Mouse (Mus musculus) layer of hippocampus, adult 2 months (tissue): ENCODE measurements around the gene Wars2. TPM values are rescaled to one million over a fixed set of nuclear protein-coding genes. Genes with fewer than 3 reads are reported as not detected.
A peak's percentile ranks its signal among the peaks of the same experiment; 100 is the strongest.

ENCODE experiments used
- DNase-seq, 2 experiments: peaks; one replicate each; pipeline ENCODE4 v3.0.0; 2022; ENCODE audit warnings: low spot score in 2 of 2
- H3K27ac ChIP-seq: fragments of 200-600 bp; 2 replicates; pipeline ENCODE4 v1.8.1; 2022
- H3K4me3 ChIP-seq: fragments of 200-600 bp; 2 replicates; pipeline ENCODE4 v1.8.1; 2022; ENCODE audit warnings: mild to moderate bottlenecking
- CTCF ChIP-seq: fragments of 200-600 bp; conservative IDR thresholded peaks from 2 replicates; pipeline ENCODE4 v1.8.1; 2022; ENCODE audit warnings: antibody characterized with exemption, mild to moderate bottlenecking, moderate library complexity
- total RNA-seq, 2 experiments: library from RNA; stranded (reverse); gene quantifications; 2 replicates each; pipeline ENCODE4 v1.2.3; 2021

Gene Wars2
- total RNA-seq, 2 experiments from 2014 or later, result 9.0 to 9.5 TPM

GRCm38 (mm10) chr3:99227807-99228206 lies 86.9 kb downstream of the Wars2 start:
- DNase-seq, result no peak
- Histone ChIP-seq H3K27ac (no peak overlapping the region), H3K4me3 (no peak overlapping the region)
- no peak for TF ChIP-seq CTCF

GRCm38 (mm10) chr3:99233393-99234318 lies 92.8 kb downstream of the Wars2 start:
- Histone ChIP-seq H3K4me3 (no peak overlapping the region), H3K27ac (no peak overlapping the region)
- TF ChIP-seq CTCF, result peak; percentile 86
- DNase-seq, result peak in 1 of 2 experiments; percentile 45

- TF ChIP-seq CTCF, result no peak
- Histone ChIP-seq H3K27ac (no peak overlapping the region), H3K4me3 (no peak overlapping the region)
- DNase-seq, result no peak
Measured at GRCm38 (mm10) chr3:99234319-99234869, 93.5 kb downstream of the Wars2 start.

GRCm38 (mm10) chr3:99235116-99235803 lies 94.4 kb downstream of the Wars2 start:
- DNase-seq, result no peak
- Histone ChIP-seq H3K27ac (no peak overlapping the region), H3K4me3 (no peak overlapping the region)
- no peak for TF ChIP-seq CTCF

GRCm38 (mm10) chr3:99235804-99236755 lies 95.2 kb downstream of the Wars2 start:
- Histone ChIP-seq H3K27ac (no peak overlapping the region), H3K4me3 (no peak overlapping the region)
- TF ChIP-seq CTCF, result no peak
- no peak for DNase-seq

- no peak for TF ChIP-seq CTCF
- no peak for DNase-seq
- Histone ChIP-seq H3K27ac (no peak overlapping the region), H3K4me3 (no peak overlapping the region)
Measured at GRCm38 (mm10) chr3:99238691-99239090, 97.8 kb downstream of the Wars2 start.

DNA sequence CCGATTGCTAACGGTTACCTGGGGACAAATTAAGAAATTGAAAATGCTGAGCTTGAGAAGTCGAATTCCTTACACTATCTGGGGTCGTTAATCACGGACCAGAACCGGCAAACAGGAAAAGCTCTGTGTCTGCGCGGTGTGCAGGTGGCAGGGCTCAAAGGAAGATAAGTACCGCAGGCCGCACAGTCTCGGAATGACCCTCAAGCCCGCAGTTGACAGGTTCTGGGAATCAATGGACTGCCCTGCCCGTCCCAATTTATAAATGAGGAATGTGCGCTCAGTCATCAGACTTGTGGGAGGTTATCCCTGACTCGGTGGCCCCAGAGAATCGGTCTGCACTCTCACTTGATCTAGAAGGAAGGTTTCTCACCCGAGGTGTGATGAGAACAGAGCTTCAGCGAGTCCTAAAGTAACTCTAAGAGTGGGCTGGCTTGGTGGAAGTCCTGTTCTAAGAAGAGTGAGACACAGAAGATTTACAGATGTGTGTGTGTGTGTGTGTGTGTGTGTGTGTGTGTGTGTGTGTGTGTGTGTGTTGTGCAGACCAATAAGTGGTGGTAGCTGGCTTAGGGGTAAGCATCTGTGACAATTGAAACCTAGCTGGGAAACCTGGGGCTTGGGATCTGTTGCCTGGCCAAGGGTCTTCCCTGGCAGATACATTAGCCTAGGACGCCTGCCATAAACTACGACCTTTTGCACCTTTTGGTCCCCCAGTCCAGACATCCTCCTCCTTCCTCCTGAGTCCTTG lies 98.6 kb downstream of the Wars2 start:
- TF ChIP-seq CTCF, result no peak
- DNase-seq, result no peak
- no peak overlapping the region for H3K27ac ChIP-seq
- no peak overlapping the region for H3K4me3 ChIP-seq

GRCm38 (mm10) chr3:99240213-99240720 lies 99.4 kb downstream of the Wars2 start, which contains the start of gene Tbx15:
Gene Tbx15, plus strand, starts transcription at chr3:99240381.
- H3K4me3 ChIP-seq, result no peak within 1 kb of the TSS; the same call in 1 of the 2 replicates
- H3K27ac ChIP-seq, result no peak within 1 kb of the TSS
- no peak for TF ChIP-seq CTCF
- no peak for DNase-seq

DNA sequence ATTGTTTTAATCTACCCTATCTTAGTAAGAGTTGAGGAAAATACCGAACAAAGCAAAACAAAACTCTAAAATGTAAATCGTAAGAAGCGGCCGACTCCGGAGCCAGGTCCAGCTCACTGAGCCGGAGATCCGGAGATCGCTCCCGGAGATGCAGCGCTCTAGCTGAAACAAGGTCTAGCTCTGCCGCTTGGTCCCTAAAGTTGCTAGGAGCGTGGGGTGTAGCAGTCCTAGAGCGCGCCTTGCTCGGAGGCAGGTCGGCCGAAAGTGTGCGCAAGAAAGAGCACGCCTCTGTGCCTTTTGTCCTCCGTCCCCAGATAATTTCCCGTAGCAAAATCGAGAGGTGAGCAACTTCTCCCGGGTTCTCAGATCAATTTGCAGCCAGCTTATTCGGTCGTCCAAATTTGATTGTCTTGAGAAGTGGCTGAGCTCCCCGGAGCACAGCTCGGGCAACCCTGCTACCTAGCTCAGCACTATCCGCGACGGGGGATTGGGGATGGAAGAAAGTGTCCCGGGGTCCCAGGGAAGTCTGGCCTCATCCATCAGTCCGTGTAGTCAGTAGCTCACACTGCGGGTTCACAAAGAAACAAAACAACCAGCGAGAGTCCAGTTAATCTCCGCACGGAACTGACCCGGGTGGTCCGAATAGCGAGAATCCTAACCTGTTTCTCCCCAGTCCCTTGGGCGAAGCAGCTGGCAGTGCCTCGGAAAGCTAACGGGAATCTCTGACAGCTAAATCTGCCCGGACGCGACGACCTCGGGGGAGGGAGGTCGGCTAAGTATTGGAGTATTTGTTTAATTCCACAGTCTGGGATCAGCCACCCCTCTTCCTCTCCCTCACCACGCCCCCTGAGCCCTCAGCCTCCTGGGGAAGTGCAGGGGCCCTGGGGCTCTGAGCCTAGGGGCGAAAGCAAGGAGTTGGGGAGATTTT lies 100.2 kb downstream of the Wars2 start:
- DNase-seq, result no peak
- Histone ChIP-seq H3K27ac (no peak overlapping the region), H3K4me3 (no peak overlapping the region; the same call in 1 of the 2 replicates)
- TF ChIP-seq CTCF, result no peak

- DNase-seq, result no peak
- no peak for TF ChIP-seq CTCF
- Histone ChIP-seq H3K4me3 (no peak overlapping the region), H3K27ac (no peak overlapping the region)
Measured at GRCm38 (mm10) chr3:99242481-99242880, 101.6 kb downstream of the Wars2 start.
